Mouse (Mus musculus) lung, adult 2 months (tissue): ENCODE measurements around the gene Pnldc1.

Source experiments
- CTCF ChIP-seq: fragments of 200-500 bp; IDR thresholded peaks from 2 replicates; pipeline ENCODE4 v1.5.1; 2011; ENCODE audit warnings: mild to moderate bottlenecking, low read length, control low read depth; ENCODE audit not compliant: insufficient read depth
- POLR2A ChIP-seq: fragments of 200-500 bp; IDR thresholded peaks from 2 replicates; pipeline ENCODE4 v1.6.1; 2011; ENCODE audit warnings: low read depth, mild to moderate bottlenecking, control low read depth, low read length, borderline replicate concordance; ENCODE audit errors: extremely low read depth

DNA sequence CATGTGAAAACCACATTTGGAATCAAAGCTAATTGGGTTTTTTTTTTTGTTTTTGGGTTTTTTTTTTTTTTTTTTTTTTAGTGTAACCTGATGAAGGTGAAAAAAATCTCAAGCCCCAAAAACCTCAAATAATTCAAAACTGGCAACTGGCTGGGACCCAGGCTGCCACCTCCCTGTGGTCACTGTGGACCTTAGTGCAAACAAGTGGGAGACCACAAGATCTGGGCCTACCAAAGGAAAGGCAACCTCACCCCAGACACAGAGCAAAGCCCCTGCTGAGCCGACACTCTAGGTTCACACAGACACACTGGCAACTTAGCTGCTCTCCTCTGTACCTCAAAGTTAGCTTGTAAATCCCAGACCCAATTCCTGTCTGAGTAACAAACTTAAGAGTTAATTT is 5.7 kb downstream of the Pnldc1 start:
- TF ChIP-seq POLR2A (no peak), CTCF (no peak)
